Mouse (Mus musculus): Measurements from ENCODE around the gene Pank2. TPM values are rescaled to one million over a fixed set of nuclear protein-coding genes. Genes with fewer than 3 reads are reported as not detected.
"Not testable (repeated sequence)": the region's sequence is repeated elsewhere in the genome, so short reads cannot be mapped to it uniquely, and the experiment has no call there.

Pank2 gene
- polyA plus RNA-seq (2014; fragmentation: Nextera tagmentation; extraction: Ambion mirVana) = 31.5 and 35.1 TPM in 2 replicates

DNA sequence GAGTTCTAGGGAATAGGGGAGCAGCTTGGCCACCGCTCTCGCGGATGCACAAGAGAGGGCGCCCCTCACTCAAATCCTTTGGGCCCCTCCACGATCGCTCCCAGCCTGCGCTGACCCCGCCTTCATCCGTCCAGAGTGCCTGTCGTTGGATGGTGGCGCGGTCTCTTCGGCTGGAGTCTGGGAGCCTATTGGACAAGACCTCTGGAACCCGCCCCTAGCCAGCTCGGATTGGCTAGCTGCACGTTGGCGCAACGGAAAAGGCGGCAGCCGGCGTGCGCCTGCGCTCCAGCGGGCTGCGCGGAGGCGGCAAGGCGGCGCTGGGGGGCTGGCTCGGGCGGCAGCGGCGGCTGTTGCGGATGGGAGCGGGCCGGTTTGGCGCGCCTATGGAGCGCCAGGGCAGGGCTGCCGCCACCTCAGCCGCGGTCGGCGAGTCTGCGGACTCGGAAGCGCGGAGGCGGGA is at the start of gene Pank2:
Gene Pank2 (plus strand): TSS at position 283 of the 460 bp plus-strand sequence.
- Histone ChIP-seq H3K9ac (peak within 1 kb of the TSS; percentile 84), H3K27me3 (ENCODE audit: control insufficient read depth, insufficient read depth, low read length) (no peaks in the 10 kb centered on the region), H3K36me3 (replicated peaks; ENCODE audit: control insufficient read depth, insufficient read depth) (no peaks in the 10 kb centered on the region), H3K4me1 (replicated peaks; ENCODE audit: control insufficient read depth, insufficient read depth, low read length) (peaks cover 30% of the 10 kb centered on the region), H3K27ac (peak within 1 kb of the TSS; percentile 95), H3K9me3 (ENCODE audit: control insufficient read depth, low read length) (no peaks in the 10 kb centered on the region), H3K4me3 (replicated peaks; ENCODE audit: low read length) (peak within 1 kb of the TSS; percentile 68), H3K4me2 (replicated peaks) (peak within 1 kb of the TSS; percentile 65)
- DNase-seq (ENCODE audit: low spot score) (peak; percentile 97), ATAC-seq (ENCODE audit: low FRiP score) (peak; percentile 100)
- under 1% methylated on average over 27 of the region's 49 CpGs for WGBS

DNA sequence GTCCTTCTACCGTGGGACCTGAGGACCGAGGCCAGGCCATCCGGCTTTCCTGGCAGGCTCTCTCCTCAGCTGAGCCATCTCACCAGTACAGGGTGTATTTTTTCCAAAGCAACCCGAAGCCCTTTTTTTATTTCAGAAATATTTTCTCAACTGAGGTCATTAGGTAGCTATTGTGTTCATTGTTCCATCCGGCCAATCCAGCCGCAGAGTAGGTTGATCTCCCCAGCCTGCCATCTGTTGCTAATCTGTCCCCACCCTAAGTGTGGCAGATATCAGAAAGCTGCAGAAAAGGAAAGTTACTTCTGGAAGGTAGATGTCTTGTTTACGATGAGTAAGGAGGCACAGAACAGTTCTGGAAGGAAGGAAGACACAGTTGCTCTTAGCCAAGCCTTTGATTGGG is 48.5 kb upstream of the Pank2 start:
- H3K9me3 ChIP-seq (ENCODE audit: control insufficient read depth, low read length) = no peaks in the 10 kb centered on the region
- H3K4me1 ChIP-seq (replicated peaks; ENCODE audit: control insufficient read depth, insufficient read depth, low read length) = peaks cover 16% of the 10 kb centered on the region
- no peak overlapping the region for H3K4me3 ChIP-seq (replicated peaks; ENCODE audit: low read length)
- no peaks in the 10 kb centered on the region for H3K27me3 ChIP-seq (ENCODE audit: control insufficient read depth, insufficient read depth, low read length)
- ATAC-seq (ENCODE audit: low FRiP score) (no peak), DNase-seq (ENCODE audit: low spot score) (no peak)
- H3K36me3 ChIP-seq (replicated peaks; ENCODE audit: control insufficient read depth, insufficient read depth) = peaks cover 10% of the 10 kb centered on the region
- no peak overlapping the region for H3K9ac ChIP-seq
- H3K4me2 ChIP-seq (replicated peaks) = no peak overlapping the region
- H3K27ac ChIP-seq = no peak overlapping the region
- WGBS = 86% methylated on average over 7 of the region's 7 CpGs

DNA sequence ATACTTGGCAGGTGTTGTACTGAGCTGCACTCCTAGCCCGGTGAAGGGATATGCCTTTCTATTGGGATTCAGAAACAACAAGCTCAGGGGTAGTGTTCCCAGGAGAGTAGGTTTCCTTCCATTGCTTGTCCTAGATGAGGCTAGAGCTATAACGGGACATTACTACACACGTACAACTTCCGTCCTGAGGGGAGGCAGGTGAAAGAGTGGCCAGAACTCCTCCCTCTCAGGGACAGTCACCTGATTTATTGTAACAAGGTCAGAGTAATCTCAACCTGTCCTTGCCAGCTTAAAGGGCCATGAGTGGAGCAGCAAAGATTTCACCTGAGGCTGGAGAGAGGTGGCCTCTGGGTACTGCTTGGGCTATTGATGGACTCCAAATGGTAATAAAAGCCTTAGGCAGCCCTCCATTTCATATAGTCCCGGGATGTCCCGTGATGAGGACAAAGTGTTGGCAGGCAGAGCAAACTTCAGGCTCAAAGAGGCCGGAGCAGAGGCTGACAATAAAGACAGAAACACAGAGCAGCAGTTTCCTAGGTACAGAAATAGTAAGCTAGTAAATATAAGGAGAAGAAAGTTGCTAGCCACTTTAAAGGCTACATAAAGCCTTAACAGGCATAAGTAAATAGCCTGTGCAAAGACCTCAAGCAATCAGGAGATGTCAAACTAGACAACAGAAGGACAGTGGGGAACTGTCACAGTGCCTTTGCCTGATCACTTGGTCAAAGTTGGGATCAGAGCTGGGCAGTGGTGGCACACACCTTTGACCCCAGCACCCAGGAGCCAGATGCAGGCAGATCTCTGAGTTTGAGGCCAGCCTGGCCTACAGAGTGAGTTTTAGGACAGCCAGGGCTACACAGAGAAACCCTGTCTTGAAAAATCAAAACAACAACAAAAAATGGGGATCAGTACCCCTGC is 46.1 kb upstream of the Pank2 start:
- H3K27ac ChIP-seq = no peak overlapping the region
- DNase-seq (ENCODE audit: low spot score) (no peak), ATAC-seq (ENCODE audit: low FRiP score) (no peak)
- peaks cover 5% of the 10 kb centered on the region for H3K4me1 ChIP-seq (replicated peaks; ENCODE audit: control insufficient read depth, insufficient read depth, low read length)
- no peak overlapping the region for H3K4me3 ChIP-seq (replicated peaks; ENCODE audit: low read length)
- H3K27me3 ChIP-seq (ENCODE audit: control insufficient read depth, insufficient read depth, low read length) = no peaks in the 10 kb centered on the region
- 87% methylated on average over 7 of the region's 7 CpGs for WGBS
- H3K4me2 ChIP-seq (replicated peaks) = no peak overlapping the region
- peaks cover 10% of the 10 kb centered on the region for H3K36me3 ChIP-seq (replicated peaks; ENCODE audit: control insufficient read depth, insufficient read depth)
- no peak overlapping the region for H3K9ac ChIP-seq
- H3K9me3 ChIP-seq (ENCODE audit: control insufficient read depth, low read length) = no peaks in the 10 kb centered on the region

DNA sequence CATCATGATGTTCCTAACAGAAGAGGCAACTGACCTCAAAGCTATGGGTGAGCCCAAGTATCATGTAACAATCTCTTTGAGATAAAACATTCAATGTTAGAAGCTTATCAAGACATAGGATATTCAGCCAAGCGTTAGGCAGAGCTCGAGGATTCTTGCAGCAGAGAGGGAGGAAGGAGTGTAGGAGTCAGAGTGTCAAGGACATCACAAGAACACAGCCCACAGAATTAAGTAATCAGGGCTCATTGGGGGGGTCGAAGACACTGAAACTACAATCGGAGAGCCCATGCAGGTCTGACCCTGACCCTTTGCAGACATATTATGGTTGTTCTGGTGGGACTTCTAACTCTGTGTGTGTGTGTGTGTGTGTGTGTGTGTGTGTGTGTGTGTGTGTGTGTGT is 42.3 kb upstream of the Pank2 start:
- H3K36me3 ChIP-seq (replicated peaks; ENCODE audit: control insufficient read depth, insufficient read depth) = no peaks in the 10 kb centered on the region
- no peak overlapping the region for H3K4me2 ChIP-seq (replicated peaks)
- H3K9me3 ChIP-seq (ENCODE audit: control insufficient read depth, low read length) = no peaks in the 10 kb centered on the region
- no peak for ATAC-seq (ENCODE audit: low FRiP score)
- no peak overlapping the region for H3K4me3 ChIP-seq (replicated peaks; ENCODE audit: low read length)
- H3K9ac ChIP-seq = no peak overlapping the region
- no peak overlapping the region for H3K27ac ChIP-seq
- H3K27me3 ChIP-seq (ENCODE audit: control insufficient read depth, insufficient read depth, low read length) = no peaks in the 10 kb centered on the region
- no peak for DNase-seq (ENCODE audit: low spot score)
- 83% methylated on average over 4 of the region's 4 CpGs for whole genome bisulfite sequencing
- no peaks in the 10 kb centered on the region for H3K4me1 ChIP-seq (replicated peaks; ENCODE audit: control insufficient read depth, insufficient read depth, low read length)

DNA sequence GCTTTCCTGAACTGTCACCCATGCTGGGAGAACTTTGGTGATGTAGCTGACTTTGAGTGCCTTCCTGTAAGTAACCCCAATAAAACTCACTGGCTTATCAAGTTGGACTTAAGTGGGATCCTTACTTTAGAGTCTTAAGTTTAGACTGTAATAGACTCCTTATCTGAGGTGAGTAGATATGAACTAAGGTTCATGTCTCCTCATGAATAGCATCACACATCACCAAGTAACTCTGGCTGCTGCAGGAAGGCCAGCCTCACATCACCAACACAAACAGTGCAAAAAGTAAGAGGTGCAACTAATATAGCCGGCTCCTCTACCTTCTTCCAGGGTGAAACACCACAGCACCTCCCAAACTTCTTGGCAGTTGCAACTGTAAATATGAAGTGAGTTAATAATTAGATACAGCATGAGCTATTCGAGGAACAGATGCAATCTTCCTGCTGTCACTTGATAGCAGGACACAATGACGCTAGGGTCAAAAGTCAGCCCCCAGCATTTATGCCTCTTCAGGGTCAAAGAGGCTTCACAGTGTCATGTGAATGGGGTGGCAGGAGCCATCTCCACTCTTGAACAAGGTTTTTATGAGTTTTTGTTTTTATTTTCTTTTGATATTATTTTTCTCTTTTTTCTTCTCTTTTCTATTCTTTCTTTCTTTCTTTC is 40.3 kb upstream of the Pank2 start:
- Histone ChIP-seq H3K27me3 (ENCODE audit: control insufficient read depth, insufficient read depth, low read length) (no peaks in the 10 kb centered on the region), H3K4me3 (replicated peaks; ENCODE audit: low read length) (no peak overlapping the region), H3K4me2 (replicated peaks) (no peak overlapping the region), H3K27ac (no peak overlapping the region), H3K36me3 (replicated peaks; ENCODE audit: control insufficient read depth, insufficient read depth) (no peaks in the 10 kb centered on the region), H3K9me3 (ENCODE audit: control insufficient read depth, low read length) (no peaks in the 10 kb centered on the region), H3K4me1 (replicated peaks; ENCODE audit: control insufficient read depth, insufficient read depth, low read length) (no peaks in the 10 kb centered on the region), H3K9ac (no peak overlapping the region)
- no peak for DNase-seq (ENCODE audit: low spot score)
- ATAC-seq (ENCODE audit: low FRiP score) = no peak
- 73% methylated on average over 3 of the region's 3 CpGs for WGBS

DNA sequence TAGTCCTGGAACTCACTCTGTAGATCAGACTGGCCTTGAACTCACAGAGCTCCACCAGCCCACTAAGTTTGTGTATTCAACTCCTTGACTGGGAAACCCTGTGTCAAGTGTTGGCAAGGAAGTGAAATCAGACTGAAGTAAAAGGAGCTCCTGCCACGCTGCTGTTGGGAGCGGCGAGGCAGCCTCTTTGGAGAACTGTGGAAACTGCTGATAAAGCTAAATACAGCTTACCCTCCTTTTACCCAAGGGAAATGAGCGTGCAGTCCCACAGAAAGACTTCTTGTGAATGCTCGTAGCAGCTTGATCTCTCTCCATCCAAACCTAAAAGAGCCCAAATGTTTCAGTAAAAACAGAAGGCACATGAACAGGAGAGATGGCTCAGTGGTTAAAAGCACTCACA is 39.7 kb upstream of the Pank2 start:
- Histone ChIP-seq H3K9me3 (ENCODE audit: control insufficient read depth, low read length) (no peaks in the 10 kb centered on the region), H3K27ac (no peak overlapping the region), H3K36me3 (replicated peaks; ENCODE audit: control insufficient read depth, insufficient read depth) (no peaks in the 10 kb centered on the region), H3K4me3 (replicated peaks; ENCODE audit: low read length) (no peak overlapping the region), H3K27me3 (ENCODE audit: control insufficient read depth, insufficient read depth, low read length) (no peaks in the 10 kb centered on the region), H3K9ac (no peak overlapping the region), H3K4me2 (replicated peaks) (no peak overlapping the region), H3K4me1 (replicated peaks; ENCODE audit: control insufficient read depth, insufficient read depth, low read length) (no peaks in the 10 kb centered on the region)
- ATAC-seq (ENCODE audit: low FRiP score) (no peak), DNase-seq (ENCODE audit: low spot score) (no peak)
- WGBS = 53% methylated on average over 5 of the region's 5 CpGs

DNA sequence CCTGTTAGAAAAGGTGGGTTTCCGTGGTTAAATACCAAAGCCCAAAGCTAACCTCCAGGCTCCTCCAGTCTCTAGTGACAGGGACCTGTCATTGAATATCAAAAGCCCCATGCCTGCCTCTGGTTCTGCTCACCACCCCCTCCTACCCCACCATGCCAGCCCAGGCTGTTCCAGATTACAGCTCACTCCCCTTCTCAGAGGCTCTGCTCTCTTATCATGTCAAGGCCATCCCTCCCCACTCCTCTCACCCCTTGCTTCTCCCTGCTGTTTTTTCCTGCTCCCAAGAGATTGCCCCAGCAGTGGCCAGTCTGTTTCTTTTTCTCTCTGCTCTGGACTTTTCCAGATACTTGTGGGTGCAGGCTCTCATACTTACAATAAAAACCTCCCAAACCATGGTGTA is 38.7 kb upstream of the Pank2 start:
- DNase-seq (ENCODE audit: low spot score) (no peak), ATAC-seq (ENCODE audit: low FRiP score) (no peak)
- Histone ChIP-seq H3K9me3 (ENCODE audit: control insufficient read depth, low read length) (no peaks in the 10 kb centered on the region), H3K36me3 (replicated peaks; ENCODE audit: control insufficient read depth, insufficient read depth) (no peaks in the 10 kb centered on the region), H3K4me3 (replicated peaks; ENCODE audit: low read length) (no peak overlapping the region), H3K9ac (no peak overlapping the region), H3K27ac (no peak overlapping the region), H3K4me2 (replicated peaks) (no peak overlapping the region), H3K27me3 (ENCODE audit: control insufficient read depth, insufficient read depth, low read length) (no peaks in the 10 kb centered on the region), H3K4me1 (replicated peaks; ENCODE audit: control insufficient read depth, insufficient read depth, low read length) (no peaks in the 10 kb centered on the region)
- 77% methylated on average over 1 of the region's 1 CpGs for WGBS

DNA sequence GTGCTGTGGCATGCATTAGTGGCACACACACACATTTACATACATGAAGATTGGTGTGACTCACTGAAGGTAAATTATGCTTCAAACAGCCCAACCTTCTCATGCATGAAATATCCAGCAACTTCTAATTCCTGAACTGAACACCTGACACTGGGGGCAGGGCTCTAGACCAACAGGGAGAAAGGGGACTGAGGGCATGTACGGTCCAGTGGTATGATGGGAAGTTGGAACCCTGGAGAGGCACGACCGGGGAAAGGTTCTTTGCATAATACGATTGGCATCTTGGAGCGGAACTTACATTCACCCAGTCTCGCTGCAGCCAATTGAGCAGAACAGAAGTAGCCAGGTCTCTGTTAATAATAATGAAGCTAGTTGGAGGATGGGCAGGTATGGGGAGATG is 37.1 kb upstream of the Pank2 start:
- WGBS = 87% methylated on average over 6 of the region's 6 CpGs

DNA sequence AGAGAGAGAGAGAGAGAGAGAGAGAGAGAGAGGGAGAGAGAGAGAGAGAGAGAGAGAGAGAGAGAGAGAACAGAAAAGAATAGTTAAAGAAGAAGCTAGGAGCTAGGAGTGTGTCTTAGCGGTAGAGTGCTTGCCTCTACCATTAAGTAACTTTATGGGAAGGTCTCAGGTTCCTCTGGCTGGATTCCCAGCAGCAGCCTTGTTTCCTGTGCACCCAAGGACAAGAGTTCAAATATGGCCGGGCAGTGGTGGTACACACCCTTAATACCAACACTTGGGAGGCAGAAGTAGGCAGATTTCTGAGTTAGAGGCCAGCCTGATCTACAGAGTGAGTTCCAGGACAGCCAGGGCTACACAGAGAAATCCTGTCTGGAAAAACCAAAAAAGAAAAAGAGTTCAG is 35.6 kb upstream of the Pank2 start:
- H3K9me3 ChIP-seq (ENCODE audit: control insufficient read depth, low read length); ATAC-seq (ENCODE audit: low FRiP score); H3K27ac ChIP-seq; H3K4me2 ChIP-seq (replicated peaks); H3K27me3 ChIP-seq (ENCODE audit: control insufficient read depth, insufficient read depth, low read length); H3K4me1 ChIP-seq (replicated peaks; ENCODE audit: control insufficient read depth, insufficient read depth, low read length); H3K36me3 ChIP-seq (replicated peaks; ENCODE audit: control insufficient read depth, insufficient read depth); H3K4me3 ChIP-seq (replicated peaks; ENCODE audit: low read length); H3K9ac ChIP-seq; DNase-seq (ENCODE audit: low spot score): not testable (repeated sequence)
- 86% methylated on average over 2 of the region's 2 CpGs for WGBS

More for the DNA sequence above, 37.1 kb upstream of the Pank2 start:
- DNase-seq (ENCODE audit: low spot score) (no peak), ATAC-seq (ENCODE audit: low FRiP score) (no peak)
- no peak overlapping the region for H3K27ac ChIP-seq
- no peaks in the 10 kb centered on the region for H3K9me3 ChIP-seq (ENCODE audit: control insufficient read depth, low read length)
- H3K27me3 ChIP-seq (ENCODE audit: control insufficient read depth, insufficient read depth, low read length) = no peaks in the 10 kb centered on the region
- H3K36me3 ChIP-seq (replicated peaks; ENCODE audit: control insufficient read depth, insufficient read depth) = no peaks in the 10 kb centered on the region
- H3K4me2 ChIP-seq (replicated peaks) = no peak overlapping the region
- no peaks in the 10 kb centered on the region for H3K4me1 ChIP-seq (replicated peaks; ENCODE audit: control insufficient read depth, insufficient read depth, low read length)
- no peak overlapping the region for H3K9ac ChIP-seq
- H3K4me3 ChIP-seq (replicated peaks; ENCODE audit: low read length) = no peak overlapping the region
